Mouse (Mus musculus) embryo, embryonic 11.5 days (tissue): Measurements from ENCODE around the gene Hivep3.

ENCODE experiments used
- DNase-seq: peaks from one replicate; pipeline ENCODE4 v3.0.0-alpha.2; 2012; ENCODE audit warnings: low read depth, low spot score

The Hivep3 gene

DNA sequence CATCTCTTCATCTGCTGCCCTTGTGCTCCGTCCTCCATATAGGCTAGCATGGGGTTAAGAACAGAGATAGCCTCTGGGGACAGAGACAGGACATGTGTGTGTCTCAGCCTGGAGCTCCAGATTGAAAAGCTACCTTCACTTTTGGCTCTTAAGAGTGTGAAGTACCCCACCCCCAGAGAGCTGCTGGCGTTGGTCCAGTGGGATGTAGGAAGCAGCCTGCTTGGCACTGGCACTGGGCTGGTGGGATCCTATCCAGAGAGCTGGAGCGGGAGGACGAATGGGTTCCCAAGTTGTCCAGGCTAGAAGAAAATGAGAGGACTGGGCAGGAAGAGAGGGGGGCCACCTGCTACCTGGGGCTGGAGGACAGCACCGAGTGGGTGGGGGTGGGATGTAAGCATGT, 284.8 kb downstream of the Hivep3 start:
- no peak for DNase-seq

DNA sequence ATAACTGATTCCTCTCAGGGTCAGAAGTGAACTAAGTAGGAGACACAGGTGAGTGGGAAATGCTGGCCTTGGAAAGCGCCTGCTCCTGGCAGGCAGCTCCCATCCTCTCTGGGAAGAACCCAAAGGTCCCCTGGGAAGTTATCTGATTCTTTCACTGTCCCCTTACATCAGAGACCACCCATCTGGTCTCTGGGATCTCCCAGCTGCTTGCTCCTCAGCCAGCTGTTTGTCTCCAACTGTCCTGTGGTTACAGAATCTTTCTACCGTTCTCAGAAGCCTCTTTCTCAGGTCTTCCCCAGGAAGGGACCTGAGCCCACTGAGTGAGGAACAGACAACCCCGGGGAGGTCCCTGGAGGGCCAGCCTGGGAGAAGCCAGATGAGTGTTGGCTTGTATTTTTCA, 288.8 kb downstream of the Hivep3 start:
- no peak for DNase-seq

DNA sequence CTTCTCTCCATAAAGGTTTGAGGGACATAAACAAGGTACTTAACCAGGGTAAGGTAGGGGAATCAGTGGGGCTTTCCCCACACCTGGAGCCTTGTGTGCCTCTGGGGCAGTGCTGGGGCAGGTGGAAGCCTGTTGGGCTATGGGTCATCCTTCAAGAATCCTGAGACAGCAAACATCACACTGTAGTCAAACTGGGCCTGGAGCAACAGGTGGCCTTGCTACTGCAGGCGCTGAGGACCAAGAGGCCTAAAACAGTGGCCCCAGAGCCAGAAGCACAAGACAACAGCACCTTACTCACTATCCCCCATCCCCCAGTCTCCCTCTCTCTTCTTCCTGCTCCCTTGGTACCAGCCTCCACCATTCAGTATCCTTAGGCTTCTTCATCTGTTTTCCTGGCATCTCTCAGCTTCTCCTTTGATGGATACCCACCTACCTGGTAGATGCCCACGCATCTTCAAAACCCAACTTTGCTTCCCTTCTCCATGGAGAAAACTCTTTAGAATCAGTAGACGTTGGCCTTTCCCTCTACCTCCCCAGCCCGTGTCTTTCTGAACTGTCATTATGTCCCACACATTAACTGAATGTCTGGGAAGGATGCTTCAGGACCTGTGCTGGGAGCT, 289.7 kb downstream of the Hivep3 start:
- DNase-seq = no peak

DNA sequence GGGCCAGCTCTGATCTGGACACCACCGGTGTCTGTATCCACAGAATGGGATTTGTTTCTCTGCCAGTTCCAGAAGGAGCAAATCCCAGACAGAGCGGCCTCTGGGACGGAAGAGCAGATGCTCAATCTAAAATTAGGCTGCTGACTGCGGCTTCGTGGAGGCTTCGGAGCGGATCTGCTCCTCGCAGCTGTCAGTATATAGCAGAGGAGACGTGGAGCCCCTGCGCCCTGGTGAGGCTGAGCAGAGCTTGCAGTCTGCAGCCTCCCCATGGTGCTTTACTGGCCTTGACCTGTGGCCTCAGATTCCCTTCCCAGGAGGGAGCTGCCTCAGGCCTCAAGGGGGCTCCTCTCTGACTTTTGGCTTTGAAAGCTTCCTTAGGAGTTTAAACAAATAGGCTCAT, 290.5 kb downstream of the Hivep3 start:
- DNase-seq = no peak

DNA sequence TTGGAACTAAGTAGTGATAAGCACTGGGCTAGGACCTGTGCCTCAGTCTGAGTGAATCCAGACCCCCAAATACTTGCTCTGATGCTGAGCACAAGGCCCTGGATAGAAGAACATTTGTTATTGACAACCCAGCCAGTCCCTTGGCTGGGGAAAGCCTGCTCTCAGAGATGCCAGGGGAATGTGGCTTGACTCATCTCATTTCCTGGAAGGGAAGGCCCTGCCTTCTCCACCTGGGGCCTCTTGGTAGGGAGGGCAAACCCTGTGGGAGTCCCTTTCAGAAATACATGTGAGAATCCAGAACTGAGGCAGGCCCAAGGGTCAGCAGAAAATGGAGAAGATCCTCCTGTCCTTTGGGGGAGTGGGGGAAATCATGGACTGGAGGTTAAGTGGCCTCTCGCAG, 294.1 kb downstream of the Hivep3 start:
- no peak for DNase-seq

DNA sequence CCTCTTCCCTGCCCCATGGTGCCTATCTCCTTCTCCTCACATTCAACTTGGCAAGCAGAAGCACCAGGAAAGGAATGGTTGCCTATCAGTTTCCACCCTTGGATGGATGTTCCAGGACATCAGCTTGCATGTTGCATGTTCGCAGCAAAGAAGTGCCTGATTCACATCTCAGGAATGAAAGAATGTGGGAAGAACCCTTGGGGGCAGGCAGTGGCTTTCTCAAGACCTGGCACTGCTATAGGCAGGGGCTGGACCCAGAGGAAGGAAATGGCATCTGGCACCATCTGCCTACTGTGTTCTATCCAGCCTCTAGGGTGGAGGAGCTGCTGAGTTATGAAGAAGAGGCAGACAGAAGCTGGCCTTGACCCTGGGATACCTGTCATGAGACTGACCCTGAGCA, 296.4 kb downstream of the Hivep3 start:
- DNase-seq = no peak

DNA sequence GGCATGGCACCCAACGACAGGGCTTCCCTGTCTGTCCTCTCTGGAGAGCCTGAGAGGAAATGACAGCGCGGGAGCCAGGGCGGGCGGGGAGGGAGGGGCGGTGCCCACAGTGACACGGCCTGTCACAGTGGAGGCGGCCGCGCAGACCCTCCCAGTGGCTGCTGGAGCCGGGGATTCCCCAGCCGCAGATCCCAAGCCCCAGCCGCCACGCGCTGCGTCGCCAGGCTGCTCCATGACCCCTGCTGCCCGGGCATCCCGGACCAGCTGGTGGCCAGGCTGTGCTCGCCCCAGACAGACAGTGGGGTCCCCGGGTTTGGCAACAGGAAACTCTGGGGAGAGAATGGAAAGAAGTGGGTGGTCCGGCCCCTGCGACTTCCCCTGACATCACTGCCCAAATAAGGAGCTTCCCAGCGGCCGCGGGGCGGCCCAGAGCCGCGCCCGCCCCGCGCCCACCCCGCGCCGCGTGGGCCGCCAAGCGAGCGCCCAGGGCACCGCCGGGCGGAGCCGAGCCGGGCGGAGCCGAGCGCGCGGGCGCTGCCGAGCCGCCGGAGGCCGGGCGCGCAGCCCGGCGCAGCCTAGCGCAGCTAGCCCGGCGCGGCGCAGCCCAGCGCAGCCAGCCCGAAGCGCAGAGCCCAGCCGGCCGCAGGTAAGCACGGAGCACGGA, 298.9 kb downstream of the Hivep3 start:
- no peak for DNase-seq

DNA sequence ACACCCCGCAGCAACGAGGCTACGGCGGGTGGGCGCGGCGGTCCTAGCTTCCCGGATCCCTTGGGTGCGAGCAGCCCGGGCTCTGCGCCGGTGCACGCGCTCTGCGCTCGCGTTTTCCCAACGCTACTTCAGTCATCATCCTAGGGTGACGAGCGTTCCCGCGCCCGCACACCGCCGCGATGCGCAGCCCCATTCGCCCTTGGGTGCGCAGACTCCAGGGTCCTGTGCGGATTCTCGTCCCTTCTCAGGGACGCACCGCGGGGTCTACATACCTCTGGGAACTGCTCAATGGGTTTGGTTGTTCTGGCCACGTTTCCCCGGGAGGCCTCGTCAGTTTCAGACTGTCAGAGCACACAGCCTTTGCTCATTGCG, 299.4 kb downstream of the Hivep3 start:
- DNase-seq = no peak

DNA sequence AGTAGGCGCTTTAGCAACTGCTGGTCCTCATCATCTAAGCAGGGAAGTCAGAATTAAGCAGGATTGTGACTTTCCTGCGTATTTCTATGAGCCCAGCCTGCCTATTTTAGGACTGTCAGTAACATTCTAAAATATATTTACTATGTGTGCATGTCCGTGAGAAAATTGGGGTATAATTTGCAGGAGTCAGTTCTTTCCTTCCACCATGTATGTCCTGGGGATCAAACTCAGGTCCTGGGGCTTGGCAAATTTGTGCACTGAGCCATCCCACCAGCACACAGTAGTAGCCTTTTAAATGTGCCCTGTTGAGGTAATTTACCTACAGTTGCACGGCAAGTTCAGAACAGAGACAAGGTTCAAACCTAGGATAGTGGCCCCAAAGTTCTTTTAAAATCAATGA, 302.7 kb downstream of the Hivep3 start:
- no peak for DNase-seq

DNA sequence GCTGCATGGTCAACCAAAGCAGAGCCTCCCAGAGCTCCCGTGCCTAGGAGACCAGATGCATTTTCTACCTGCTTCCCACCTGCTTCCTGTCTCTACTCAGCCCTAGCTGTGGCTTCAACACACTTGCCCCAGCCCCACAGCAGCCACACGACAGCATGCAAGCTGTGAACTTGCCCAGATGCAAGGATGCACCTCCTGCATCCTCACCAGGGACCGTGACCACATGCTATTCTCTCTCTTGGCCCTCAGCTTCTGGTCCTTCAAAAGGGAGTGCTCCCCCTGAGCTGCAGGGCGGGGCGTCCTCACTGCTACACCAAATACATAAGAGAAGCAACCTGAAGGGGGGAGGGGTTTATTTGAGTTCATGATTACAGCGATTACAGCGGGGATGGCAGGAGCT, 303.4 kb downstream of the Hivep3 start:
- no peak for DNase-seq

DNA sequence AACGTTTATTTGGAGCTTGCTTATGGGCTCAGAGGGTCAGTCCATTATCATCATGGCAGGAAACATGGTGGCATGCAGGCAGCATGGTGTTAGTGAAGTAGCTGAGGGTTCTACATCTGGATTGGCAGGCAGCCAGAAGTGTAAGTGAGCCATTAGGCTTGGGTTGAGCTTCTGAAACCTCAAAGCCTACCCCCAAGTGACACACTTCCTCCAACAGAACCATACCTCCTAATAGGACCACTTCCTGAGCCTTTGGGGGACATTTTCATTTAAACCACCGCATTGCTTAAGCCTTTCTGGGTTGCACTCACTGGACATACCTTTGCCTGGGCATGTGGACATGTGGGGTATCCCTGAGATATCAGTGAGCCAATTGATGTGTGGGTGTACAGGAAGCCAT, 307.9 kb downstream of the Hivep3 start:
- no peak for DNase-seq

DNA sequence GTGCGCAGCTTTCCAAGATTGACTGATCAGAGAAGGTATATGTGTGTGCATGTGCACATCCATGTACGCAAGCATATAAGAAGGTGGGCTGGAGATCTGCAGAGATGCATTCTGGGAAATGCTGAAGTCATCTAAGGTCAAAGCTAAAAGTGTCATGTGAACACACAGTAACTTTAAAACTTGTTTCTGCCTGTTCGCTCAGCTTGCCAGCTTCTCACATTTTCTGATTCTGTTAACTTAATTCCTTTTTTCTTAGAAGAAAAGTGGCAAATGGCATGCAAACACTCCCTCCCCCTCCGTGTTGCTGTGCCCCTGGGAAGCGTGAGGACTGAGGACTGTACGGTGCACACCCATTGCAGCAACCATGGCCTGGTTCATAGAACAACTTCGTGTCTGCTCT, 308.9 kb downstream of the Hivep3 start:
- no peak for DNase-seq

DNA sequence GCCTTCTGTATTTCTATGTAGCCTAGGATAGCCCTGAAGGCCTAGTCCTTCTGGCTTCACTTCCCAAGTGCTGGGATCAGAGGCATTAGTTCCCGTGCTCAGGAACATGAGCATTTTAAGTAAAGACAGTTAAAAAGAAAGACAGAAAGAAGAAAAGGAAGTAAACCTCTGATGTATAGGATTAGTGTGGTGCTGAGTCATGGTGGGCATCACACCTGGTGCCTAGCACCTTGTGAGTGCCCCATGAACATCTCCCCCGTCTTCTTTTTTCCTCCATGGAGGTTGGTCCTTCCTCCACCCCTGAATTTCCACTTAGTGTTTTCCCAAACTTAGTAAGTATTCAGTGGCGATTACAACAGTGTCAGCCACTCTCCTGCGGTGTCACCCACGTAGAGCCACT, 311.0 kb downstream of the Hivep3 start:
- no peak for DNase-seq

DNA sequence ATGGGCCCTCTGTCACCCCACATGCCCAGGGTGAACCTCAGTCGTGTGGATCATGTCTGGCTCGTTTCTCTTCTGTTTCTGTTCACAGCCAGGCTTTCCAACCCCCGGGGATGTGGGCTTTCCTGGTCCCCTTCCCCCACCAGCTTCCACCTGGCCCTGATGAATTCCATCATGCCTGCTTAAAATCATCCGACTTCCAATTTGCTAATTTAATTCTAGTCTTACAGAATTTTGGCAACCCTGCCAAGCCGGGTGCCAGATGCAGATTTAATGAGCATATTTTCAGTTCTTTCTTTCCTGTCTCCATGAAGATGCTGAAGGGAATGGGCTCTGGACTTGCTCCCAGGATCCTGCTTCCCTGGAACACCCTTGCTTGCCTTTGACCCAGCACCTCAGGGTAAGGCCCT, 311.6 kb downstream of the Hivep3 start:
- no peak for DNase-seq

DNA sequence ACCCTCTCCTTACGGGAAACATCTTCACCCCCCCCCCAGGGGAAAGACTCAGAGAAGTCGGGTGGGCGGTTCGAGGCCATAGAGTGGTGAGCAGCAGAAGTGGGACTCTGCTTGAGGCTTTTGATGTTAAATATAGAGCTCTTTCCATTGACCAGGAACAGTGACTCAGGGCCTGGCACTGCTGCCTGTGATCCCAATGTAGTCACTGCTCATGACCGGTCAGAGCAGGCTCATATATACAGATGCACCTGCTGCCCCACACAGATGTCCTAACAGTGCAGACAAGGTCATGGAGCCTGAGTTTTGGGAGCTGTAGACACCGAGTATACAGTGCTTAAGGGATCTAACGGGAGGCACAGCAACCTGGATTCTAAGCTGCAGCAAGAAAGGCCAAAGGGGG, 312.3 kb downstream of the Hivep3 start:
- DNase-seq = no peak

DNA sequence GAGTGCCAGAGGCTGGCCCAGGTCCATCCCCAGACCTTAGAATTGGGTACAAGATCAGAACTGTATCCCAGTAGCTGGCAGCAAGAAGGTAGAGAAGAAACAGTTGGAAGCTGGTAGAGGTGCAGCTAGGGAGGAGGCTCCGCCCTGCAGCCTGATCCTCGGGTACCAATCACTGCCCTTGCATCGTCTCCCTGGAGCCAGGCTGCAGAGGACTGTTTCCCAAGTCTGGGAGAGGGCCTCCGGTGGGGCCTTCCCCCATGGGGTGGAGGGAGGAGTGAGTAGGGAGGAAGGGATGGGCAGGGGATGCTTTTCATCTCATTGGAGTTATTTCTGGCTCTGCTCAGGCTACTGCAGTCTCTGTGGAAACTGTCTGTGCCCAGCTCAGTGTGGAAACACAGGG, 313.5 kb downstream of the Hivep3 start:
- DNase-seq = no peak

DNA sequence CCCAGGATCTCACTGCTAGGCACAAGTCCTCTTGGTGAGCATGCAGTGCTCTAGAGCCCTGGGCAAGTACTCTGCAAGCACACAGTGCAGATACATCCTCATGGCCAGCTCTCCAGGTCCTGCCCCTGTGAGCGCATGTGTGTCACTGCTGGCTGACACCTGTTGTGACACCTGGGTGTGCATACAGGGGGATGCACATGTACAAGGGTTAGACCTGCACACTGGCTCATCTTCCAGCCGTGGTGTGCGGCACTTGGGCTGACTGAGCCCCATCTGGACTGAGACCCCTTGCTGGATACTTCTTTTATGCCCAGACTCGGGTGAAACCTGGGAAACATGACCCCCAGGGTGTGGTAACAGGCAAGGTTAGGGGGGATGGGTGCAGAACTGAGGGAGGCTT, 314.7 kb downstream of the Hivep3 start:
- DNase-seq = no peak

DNA sequence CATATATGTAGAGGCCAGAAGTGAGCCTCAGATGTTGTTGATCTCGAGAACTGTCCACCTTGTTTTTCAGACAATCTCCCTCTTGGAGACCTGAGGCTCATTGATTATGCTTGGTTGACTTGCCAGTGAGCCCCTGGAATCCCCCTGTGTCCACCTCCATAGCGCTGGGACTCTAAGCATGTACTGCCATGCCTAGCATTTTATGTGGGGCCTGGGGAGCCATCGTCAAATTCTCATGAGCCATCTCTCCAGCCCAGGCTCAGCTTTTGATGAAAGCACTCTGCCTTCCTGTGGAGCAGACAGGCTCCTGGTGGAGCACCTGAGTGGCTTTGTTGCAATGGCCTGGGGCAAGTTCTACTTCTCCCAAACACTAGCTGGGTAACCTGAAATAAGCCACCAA, 316.3 kb downstream of the Hivep3 start:
- DNase-seq = no peak

DNA sequence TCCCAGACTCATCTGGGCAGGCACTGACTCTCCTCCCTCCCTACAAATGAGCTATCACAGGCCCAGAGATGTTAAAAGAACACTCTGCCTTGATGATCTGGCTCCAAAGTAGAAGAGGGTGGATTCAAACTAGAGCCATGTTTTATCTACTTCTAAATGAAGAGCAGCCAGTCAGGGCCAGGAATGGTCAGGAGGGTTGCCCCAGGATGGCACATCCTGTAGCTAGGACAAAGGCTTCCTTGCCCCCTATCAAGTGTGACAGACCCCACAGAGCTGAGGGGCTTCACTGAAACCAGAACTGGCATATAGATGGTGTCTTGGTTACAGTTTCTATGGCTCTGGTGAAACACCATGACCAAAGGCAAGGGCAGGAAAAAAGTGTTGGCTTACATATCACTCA, 318.9 kb downstream of the Hivep3 start:
- no peak for DNase-seq

DNA sequence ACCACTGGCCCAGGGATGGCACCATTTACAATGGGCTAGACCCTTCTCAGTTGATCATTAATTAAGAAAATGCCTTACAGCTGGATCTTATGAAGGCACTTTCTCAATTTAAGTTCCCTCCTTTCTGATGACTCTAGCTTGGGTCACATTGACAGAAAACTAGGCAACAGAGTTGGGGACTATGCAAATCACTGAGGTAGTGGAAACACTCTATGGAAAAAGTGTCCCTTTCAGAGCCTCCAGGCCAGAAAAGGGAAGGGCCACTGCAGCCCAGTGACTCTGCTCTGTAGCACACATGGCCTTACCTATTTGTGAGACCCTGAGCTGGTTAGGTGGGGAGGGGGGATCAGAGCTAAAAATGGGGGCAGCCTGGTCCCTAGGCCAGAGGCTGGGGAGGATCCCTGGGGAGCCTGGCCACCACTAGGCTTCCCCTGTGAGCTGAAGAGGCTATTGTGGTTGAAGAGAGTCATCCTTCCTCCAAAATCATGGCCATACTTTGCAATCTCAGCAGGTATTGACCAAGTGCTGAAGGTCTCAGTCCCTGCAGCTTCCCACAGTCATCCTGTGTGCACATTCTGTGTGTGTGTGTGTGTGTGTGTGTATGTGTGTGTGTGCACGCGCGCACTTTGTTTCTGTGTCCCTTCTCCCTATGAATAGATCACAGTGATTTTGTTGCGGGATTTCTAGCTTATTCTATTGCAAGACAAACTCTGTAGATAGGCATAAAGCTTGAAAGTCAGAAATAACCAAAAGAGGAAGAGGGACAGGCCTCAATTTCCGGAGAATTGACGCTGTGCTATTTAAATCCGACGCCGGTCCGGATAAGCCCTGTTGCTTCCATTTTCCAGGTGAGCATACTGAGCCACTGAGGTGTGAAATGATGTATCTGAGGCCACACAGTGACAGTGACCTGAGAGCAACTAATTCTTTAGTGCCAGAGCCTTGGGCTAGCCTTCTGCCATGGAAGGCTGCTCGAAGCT, 319.7 kb downstream of the Hivep3 start:
- DNase-seq = no peak

DNA sequence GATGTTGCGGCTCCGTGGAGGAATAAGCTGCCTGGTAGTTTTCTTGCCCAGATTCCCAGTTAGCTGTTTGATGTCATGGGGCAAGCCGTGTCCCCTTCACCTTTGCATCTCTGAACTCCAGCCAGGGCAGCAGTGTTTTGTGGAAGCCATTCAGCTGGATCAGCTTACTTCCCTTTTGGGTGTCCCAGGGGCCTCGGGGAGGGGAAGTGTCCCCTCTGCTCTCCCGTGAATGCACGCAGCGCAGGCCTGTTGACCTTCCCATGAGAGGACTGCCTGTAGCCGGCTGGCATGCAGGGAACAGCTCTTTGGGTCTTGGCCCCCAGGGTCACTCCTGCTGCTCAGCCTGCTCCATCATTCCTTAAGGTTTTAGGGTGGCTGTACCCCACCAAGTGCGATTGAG, 320.6 kb downstream of the Hivep3 start:
- DNase-seq = no peak

DNA sequence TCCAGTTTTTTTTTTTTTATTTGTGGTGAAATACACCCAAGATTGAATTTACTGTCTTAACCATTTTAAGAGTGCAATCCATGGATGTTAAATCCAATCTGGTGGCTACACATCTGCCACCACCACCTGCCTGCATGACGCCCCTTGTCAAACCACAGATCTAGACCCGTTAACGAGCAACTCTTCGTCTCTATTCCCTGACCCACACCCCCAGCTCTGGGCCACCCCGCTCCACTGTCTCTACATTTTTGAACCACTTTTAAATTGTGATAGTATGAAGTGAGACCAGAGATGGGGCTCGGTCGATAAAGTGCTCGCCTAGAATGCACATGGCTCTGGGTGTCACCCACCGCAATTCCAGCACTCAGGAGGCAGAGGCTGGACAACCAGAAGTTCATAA, 322.9 kb downstream of the Hivep3 start:
- no peak for DNase-seq

DNA sequence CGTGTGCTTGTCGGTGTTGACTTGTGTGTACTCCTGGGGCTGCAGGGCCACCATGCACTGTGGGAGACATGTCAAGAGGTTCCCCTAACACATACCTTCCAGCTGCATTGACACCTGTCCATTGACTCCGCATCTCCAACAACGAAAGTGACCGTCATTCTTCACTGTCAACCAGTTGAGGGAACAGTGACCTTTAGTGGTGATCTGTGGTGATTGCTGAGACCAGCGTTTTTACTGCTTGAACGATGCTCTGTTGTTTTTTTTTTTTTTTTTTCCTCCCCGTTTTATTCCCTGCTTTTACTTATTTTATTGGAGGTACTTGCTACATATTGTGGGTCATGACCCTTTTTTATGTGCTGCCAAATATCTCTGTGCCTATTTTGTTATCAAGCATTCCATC, 323.9 kb downstream of the Hivep3 start:
- no peak for DNase-seq
